Mouse (Mus musculus) 416B (cell line): ENCODE results near the gene Hhatl.

Experiments
- DNase-seq: peaks from one replicate; pipeline ENCODE4 v3.0.0; 2011; ENCODE audit warnings: low read depth

Hhatl gene

GRCm38 (mm10) chr9:121791757-121792521 is at the start of gene Hhatl:
Gene Hhatl (minus strand): TSS chr9:121792507.
- DNase-seq: no peak

DNA sequence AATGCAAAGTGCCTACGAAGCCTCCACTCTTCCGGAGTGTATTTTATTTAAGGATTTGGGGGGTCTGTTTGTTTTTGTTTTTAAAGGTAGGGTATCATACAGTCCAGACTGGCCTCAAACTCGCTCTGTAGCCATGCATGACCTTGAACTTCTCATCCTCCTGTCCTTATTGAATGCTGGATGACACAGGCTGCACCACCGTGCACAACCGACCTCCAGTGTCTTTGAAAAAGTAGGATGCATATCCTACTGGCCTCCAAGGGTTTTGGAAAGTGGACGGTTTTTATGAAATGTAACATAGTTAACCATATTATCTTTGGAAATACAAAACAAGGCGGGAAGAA is 47.3 kb upstream of the Hhatl start:
- DNase-seq: no peak

- DNase-seq: no peak
Observed at GRCm38 (mm10) chr9:121838829-121839621, 46.7 kb upstream of the Hhatl start, which contains the start of gene Ccdc13. Gene Ccdc13 (minus strand): TSS chr9:121839461.

- DNase-seq: no peak
Observed at GRCm38 (mm10) chr9:121838008-121838407, 45.7 kb upstream of the Hhatl start.

GRCm38 (mm10) chr9:121833825-121834224 is 41.5 kb upstream of the Hhatl start:
- no peak for DNase-seq

DNA sequence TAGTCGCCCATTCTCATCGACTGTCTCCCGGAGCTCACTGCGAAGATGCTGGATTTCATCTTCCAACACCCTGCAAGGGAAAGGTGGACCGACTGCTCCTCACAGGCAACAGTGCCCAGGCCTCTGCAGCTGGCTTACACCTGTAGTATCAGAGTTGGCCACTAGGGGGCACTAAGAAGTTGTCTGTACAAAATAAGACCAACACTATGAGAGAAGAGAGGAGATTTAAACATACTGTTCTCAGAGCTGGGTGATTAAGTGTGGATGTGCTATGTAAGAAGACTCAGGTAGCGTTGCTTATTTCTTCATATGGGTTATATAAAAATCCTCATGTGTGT is 38.6 kb upstream of the Hhatl start:
- peak; percentile 77 for DNase-seq

DNA sequence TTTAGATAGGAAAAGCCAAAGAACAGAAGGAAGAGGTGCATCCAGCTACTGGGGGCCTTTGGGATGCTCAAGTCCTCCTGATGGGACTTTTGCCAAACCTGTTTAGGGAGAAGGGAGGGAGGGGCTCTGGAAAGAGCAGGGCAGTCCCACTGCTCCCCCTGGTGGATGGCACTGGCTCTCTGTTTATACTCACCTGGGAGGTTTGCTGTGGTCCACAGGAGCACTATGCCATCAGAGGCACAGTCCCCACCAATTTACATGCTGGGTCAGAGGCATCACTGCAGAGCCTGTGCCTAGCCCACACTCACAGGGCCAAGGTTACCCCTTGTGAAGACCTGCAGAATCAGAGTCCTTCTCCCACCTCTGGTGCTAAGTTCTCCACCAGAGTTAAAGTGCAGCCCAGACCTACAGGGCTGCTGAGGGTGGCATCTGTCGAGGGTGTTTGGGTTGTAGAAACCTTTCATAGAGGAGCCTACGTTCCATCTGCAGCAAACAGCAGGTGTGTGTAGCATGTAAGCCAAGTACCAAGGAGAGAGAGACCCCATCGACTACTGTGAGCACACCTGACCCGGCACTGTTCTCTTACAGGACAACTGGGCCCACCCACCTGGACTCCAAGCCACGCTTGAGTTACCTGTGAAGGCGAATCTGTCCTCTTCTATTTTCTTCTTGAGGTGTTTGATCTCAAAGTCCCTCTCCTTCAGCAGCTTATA is 38.1 kb upstream of the Hhatl start:
- DNase-seq: peak; percentile 32

- no peak for DNase-seq
Observed at GRCm38 (mm10) chr9:121829270-121829992, 37.1 kb upstream of the Hhatl start.

DNA sequence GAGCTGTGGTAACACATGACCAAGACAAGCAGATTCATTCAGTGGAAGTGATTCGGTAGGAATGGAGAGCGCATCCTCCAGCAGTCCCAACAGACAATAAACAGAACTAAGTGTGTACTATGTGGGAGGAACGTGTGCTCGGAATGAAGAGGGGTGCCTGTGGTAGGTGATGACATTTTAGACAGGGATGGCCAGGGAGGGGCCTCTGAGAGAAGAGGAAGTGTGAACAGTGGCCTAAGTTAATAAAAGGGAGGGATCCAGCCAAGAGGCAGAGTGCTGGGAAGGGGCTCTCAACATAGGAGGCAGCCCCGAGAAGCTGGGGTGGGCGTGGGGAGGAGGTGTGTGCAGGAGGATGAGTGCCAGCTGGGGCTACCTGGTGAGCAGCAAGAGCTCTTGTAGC is 36.0 kb upstream of the Hhatl start:
- DNase-seq: no peak

- no peak for DNase-seq
Observed at GRCm38 (mm10) chr9:121826356-121826755, 34.0 kb upstream of the Hhatl start.

GRCm38 (mm10) chr9:121823991-121824390 is 31.7 kb upstream of the Hhatl start:
- no peak for DNase-seq

GRCm38 (mm10) chr9:121823051-121823450 is 30.7 kb upstream of the Hhatl start:
- DNase-seq: no peak

DNA sequence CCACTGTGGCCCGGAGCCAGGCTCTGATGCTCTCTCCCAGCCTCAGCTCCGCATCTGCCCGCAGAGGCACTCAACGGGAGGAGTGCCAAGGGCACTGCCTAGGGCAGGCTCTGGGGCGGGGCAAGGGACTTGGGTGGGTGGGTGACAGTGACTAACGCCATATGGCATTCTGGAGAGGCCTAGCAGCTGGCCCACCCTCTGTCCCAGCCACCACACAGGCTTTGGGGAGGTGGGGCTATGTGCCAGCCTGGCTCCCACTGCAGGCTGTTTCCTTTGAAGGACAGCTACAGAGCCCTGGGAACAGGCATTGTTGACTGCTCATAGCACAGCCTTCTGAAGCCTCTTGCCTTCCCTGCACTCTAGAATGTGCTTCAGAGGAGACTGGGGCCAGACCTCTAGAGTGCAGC is 30.3 kb upstream of the Hhatl start:
- no peak for DNase-seq

- no peak for DNase-seq
Observed at GRCm38 (mm10) chr9:121820765-121821164, 28.5 kb upstream of the Hhatl start.

- no peak for DNase-seq
Observed at GRCm38 (mm10) chr9:121819771-121820471, 27.6 kb upstream of the Hhatl start.

DNA sequence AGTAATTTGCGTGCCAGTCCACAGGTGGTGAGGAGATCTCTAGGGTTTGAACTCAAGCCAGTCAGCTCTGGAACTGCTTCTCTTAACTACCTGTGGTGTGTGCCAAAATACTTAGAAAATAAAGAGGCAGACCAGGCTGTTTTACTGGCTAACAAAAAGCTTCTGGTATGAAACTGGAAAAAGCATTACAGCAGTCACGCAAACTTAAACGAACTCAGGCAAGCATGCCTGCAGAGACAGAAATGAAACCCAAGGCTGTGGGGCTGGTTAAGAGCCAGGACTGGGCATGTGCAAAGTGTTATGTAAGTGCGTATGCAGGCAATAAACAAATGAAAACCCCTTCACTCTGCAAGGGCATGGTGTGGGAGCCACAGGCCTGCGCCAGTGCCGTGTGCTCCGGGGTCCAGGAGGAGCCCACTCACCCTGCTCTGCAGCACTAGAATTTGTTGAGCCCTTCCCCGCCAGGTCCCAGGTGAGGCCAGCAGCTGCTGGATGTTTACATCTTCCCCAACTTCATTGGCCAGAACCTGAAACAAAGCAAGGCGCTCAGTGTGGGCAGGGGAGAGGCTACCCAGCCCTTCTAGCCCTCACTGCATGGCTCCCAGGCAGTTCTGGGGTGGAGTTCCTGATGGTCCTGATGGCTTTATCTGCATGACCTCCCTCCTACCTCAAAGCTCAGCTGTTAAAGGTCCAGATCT is 26.9 kb upstream of the Hhatl start:
- no peak for DNase-seq

DNA sequence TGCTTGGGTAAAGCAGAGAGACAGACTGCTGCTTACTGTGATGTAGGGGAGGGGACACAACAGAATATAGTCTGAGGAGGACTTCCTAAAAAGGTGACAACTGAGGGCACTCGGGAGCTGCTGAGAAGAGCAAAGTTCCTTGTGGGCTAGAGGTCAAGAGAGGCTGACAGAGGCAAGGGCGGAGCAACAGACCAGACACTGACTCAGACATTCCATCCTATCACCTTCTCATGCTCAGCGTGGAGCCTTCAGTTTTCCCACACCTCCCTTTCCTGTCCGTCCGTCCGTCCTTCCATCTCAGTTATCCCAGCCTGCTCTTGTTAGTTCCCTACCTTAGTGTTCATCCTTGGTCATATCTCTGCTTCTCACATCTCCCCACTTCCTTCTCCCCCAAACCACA is 22.9 kb upstream of the Hhatl start:
- peak; percentile 49 for DNase-seq

DNA sequence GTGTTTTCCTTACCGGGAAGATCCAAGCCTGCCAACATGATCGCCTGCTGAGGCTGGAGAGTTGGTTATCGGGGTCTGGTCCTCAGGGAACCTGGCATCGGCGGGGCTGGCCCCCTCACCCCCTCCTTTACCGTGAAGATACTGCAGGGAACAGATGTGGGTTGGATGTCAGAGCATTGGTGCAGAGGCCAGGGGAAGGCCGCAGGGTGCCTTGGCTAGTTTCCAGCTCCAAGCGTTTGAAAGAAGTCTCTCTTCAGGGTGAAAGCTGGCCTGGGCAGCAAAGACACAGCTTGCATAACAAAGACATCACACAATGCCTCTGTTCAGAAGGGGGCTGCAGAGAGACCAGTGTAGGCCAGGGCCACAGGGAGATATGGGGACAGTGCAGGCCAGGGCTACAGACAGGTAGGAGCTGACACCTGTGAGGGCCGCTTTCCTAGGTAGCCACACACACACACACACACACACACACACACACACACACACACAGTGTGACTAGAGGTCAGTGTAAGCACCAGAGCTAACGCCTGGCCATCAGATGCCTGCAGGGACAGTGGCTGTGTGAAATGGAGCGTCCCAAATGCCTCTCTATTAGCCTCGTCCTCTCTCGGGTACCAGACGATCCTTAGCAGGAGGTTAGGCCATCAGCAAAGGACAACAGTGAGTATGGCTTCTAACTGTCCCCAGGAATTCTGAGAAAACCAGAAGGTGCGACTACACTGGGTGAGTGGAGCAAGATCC is 17.9 kb upstream of the Hhatl start:
- DNase-seq: no peak

- no peak for DNase-seq
Observed at GRCm38 (mm10) chr9:121808511-121808910, 16.2 kb upstream of the Hhatl start.

- no peak for DNase-seq
Observed at GRCm38 (mm10) chr9:121807947-121808346, 15.6 kb upstream of the Hhatl start.
